Mouse (Mus musculus): ENCODE results near the gene Gja6.

- TF ChIP-seq POLR2A (IDR thresholded peaks at IDR 0.05; ENCODE audit: low read depth, low read length), result no peak
- TF ChIP-seq CTCF (conservative IDR thresholded peaks at IDR 0.05; ENCODE audit: insufficient read depth, insufficient read length, low read depth, low read length), result no peak
These were observed 14.8 kb downstream of the Gja6 start for GRCm38 (mm10) chrX:160892077-160892476.
